Mouse (Mus musculus) retina, postnatal 7 days (tissue): ENCODE results near the gene Ctnna3.
"Not testable (repeated sequence)": the region's sequence is repeated elsewhere in the genome, so short reads cannot be mapped to it uniquely, and the experiment has no call there.

Experiments used
- DNase-seq: peaks from one replicate; pipeline ENCODE4 v3.0.0-alpha.2; 2012; ENCODE audit warnings: low read depth, low spot score

Gene Ctnna3

DNA sequence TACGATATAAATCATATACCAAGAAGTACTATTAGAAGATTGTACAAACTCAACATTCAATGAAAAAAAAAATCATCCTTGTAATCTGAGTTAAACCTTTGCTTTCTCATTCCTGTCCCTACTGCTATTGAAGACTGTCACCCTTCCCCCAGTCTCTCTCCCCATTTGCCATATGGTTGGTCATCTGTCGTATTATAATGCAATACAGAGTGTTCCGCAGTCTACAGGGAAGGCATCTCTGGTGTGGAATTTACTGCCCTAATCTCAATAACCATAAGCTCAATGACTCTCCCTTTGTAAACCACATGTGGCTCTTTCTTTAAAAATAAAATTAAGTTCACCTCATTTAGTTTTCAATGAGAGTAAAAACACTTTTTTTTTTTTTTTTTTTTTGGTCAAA, 1113.7 kb downstream of the Ctnna3 start:
- no peak for DNase-seq

DNA sequence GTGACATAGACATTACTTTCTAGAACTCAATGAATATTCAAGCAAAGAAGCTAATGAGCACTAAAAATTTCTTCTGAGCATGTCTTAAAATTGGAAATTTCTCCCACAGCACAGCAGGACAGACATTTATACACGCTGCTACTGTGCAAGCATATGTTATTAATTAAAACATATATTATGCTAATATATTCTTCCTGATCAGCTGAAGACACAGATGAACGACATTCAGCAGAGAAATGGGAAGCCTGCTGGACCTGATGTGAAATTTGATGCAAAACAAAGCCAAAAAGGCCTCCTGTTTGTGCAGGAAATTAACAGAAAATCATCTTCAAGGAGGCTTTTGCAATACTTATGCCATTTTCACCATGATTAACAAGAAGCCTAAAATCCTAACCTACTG, 1114.5 kb downstream of the Ctnna3 start:
- DNase-seq, result no peak

DNA sequence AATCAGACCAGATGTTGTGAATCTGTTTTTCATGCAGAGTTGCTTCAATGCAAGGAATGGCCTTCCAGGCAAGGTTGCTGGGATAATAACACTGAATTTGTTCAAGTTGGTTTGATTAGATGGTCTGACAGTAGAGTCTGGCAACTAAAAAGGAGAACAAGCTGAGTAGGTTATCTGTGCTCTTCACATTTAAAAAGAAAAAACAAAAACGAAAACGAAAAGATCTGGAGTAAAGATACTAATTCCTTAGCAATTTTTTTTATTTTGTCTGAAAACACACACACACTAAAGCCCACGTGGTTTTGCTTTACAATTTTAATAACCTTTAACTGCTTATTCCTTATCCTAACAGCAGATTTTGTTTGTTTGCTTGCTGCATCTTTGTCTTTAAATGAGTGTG, 1141.4 kb downstream of the Ctnna3 start:
- DNase-seq, result no peak

DNA sequence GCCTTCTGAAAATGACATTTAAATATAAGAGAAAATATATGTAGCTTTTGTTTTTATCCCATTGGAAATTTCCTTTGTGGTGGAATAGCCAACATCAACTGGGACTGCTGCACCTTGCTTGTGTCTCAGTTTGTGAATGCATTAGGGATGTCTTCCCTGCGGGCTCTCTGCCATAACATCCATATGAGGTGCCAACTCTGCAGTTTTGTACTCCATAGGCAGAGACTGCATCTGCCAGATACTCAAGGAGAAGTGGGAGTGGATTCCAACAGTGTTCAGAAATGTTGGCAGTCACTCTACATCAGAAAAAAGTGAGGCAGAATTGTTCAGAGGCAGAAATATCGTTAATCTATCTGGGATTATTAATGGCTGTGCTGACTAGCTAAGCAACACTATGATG, 1158.2 kb downstream of the Ctnna3 start:
- no peak for DNase-seq

DNA sequence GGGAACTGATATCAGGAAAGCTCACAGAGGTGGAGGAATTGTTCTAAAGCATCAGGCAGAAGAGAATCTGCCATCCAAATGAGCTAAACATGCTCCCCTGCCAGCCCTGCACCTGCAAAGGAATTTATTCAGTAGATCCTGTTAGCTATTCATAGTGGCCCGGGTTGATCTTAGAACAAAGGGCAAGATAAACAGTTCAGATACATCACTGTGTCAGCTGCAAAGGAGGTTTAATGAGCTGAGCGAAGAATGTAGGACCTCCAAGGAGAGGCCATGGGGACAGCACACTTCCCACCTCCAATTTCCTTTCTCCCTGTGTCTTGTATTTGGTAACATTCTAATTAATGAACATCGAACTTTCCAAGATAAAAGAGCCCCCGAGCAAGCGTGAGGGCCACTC, 1206.9 kb downstream of the Ctnna3 start:
- DNase-seq, result no peak

DNA sequence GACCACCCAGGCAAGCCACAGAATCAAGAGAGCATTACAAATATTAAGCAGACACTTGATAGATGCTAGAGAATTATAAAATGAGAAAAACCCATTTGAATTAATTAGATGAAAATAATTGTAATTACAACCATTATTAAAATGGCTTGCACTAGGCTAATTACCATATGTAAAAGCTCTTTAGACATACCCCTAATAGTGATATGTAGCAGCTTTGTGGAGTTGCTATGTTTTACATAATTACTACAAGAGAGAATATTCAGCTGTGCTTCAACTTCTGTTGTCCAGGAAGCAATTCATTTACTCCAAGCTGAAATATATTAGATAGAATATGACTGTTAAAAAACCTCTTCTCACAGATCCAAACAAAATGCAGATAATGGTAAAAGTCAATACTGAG, 1209.2 kb downstream of the Ctnna3 start:
- DNase-seq, result no peak

DNA sequence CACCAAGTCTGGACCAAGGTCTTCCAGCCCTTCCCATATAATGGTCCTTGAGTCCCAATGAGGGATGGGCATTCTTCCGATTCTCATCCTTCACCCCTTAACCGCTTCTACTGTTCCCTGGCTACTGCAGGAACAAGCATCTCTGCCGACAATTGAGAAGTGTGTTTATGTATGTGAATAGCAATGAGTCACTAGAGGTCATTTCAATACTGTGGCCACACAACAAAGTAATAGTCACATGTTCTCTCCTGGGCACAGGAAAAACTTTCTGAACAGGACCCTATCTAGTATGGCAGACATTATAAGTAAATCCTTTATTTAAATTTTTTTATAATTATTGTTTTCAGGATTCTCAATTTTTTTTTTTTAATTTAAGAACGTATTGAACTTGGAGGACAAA, 1211.2 kb downstream of the Ctnna3 start:
- no peak for DNase-seq

DNA sequence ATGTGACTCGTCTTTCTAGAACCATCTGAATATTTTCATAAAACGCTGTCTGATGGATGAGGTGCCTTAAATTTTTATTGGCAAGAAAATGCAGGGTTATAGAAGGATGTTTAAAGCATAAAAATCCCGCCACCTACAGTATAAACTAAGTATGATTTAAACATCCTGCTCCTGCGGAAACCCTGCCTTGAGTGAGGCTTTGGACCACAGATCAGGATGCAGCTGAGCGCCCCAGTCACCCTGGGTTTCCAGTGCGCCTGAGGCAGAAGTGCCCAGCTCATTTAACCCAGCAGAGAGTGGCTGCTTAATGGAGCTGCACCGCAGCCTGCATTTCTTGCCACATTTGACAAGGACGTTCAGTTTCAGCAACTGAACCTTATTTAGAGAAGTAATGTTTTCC, 1211.7 kb downstream of the Ctnna3 start:
- DNase-seq, result no peak

DNA sequence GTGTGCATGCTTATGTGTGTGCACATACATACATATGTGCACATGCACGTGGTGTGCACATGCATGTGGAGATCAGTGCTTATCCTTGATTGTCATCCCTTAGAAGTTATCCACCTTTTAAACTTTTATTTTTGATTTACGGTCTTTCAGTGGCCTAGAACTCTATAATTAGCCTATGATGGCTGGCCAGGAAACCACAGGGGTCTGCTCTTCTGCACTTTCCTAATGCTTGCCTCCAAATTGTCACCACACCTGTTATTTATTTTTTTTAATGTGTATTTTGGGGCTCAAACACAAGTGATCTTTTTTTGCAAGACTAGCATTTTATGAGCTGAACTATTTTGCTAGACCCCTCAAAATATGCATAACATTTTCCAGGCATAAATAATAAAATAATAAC, 1214.1 kb downstream of the Ctnna3 start:
- DNase-seq, result no peak

DNA sequence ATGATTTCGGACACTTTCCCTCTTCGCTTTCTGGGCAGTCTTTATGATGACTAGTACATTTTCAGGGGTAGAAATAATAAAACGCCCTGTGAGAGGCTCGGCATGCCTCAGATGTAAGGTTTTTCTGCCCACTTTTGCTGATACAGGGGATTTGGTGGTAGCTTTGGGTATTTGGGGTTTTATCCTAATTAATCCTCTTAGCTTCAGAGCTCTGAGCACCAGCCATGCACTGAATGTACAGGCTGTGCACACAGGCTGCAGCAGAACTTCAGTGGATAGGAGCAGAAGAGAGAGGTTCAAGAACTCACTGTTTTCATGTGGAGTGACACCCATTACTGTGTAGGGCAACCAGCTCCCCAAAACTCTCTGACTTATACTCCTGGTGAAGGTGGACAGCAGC, 1231.3 kb downstream of the Ctnna3 start:
- peak; percentile 34 for DNase-seq

DNA sequence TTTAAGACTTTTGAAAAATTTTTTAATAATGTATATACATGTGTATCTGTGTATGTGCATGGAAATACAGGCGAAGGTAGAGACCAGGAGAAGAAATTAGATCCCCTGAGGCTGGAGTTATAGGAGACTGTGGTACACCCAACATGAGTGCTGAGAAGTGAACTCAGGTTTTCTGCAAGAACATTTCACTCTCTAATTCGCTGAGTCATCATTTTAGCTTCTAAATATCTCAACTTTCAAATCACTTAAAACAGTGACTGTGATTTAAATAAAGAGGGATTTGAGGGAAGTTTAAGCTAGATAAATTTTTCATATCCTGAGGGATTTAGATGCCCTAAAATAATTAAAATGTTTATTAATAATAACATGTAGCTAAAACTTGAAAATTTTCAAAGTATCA, 1241.6 kb downstream of the Ctnna3 start:
- no peak for DNase-seq

DNA sequence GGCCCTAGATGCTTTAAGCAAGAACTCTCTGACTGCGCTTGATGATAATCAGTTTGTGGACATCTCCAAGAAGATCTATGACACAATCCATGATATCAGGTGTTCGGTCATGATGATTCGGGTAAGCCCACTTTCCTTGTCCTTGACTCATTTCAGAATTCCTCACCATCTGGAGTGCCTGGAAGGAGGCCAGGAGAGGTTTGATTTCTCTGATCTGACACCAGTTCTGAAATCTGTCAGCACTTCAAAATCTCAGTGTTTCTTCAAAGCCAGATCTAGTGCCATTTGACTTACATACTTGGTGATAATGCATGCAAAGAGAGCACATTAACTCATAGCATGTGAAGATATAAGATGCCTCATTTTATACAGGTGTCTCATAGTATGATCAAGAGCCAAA, 1245.9 kb downstream of the Ctnna3 start:
- DNase-seq, result no peak

DNA sequence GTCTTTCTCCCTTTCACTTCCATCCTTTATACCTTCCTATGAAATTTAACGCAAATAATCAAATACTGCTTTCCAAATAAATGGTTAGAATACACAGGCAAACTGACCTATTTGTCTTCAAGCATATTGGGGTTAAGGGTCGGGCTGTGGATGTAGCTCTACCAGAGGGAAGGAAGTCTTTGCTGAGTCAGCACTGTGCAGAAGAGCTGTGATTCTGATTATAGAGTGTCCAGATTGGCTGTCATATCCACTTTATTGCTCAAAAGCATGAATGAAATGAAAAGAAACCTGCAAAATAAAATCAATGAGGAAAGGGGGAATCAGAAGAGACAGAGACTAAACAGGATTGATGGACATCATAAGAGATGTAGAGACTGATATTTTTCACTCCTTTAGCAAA, 1280.1 kb downstream of the Ctnna3 start:
- no peak for DNase-seq

DNA sequence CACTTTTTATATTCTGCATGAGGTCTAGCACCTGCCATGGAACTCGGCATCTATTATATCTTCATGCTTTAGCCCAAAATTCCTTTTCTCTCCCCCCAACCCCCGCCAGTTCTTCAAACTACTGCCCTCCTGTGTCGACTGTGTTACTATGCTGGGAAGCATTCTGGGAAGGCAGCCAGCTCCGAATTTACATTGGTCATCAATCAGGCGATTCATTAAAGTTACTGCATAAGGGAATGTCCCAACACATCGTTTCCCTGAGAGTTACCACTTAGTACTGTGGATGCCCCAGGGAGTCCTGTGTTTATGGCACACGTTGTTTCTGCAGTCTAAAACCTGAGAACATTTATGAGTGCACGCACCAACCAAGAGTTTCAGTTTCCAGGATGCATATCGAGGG, 1288.1 kb downstream of the Ctnna3 start:
- no peak for DNase-seq

DNA sequence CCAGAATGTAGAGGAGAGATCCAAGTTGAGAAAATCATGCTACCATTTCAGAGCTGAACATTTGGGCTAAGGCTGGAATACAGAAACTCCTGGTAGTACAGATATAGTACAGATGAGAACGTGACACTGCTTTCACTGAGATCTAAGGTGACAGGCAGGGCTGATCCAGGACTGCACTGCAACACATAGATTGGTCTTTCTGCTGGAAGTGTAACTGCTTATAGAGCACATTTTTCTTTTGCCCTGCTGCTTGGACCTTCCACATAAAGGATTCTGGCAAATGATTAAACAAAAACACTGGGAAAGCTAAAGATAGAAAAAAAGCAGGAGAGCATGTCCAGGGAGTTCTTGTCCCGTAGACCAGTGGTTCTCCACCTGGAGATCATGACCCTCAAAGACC, 1305.8 kb downstream of the Ctnna3 start:
- no peak for DNase-seq

DNA sequence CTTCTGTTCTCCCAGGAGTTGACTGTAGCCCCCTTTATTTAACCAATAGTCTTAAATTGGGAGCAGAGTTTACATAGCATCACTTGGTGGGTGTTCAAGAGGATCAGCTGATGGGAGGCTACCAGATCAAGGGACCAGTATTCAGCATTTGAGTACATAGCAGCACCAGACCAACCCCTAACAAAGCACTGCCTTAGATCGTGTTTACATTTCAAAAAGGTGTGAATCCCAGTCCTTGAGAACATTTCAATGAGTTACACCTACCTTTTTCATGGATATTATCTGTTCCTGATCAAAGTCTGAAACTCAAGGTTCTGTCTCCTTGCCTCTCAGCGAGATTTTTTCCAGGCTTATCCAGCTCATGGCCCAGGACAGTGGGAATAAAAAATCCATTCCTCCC, 1306.7 kb downstream of the Ctnna3 start:
- no peak for DNase-seq

DNA sequence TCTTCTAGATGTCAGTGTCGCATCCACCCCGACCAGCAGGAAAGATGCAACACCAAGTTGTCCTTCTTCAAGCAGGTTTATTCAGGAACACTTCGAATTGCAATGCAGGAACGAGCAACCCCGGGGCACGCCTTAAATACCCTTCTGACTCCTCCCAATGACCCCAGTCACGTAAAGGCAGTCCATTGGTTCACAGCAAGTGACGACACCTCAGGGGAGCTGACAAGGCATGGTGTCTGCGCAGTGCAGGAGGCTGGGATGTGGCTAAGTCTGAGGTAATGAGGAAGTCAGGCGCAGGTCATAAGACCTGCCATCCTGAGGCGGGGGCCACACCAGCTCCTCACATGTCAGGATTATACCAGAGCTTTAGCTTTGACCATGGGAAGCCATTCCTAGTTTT, 1311.8 kb downstream of the Ctnna3 start:
- DNase-seq, result not testable (repeated sequence)

DNA sequence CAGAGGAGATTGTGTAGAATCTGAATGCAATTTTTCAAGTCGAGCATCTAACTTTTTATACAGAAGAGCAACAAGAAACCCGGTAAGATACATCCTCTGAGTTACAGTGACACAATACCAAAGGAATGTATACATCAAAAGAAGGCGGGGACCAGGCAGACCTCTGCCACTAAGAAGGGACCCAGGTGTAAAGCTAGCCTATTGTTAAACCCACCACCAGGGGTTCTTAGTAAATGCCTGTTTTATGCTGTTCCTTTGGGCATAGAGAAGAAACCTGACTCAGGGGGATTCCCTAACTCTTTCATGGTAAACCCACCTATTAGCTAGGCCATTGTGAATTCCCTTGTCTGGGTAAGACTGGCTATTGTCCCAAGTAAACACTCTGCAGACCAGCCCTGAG, 1314.2 kb downstream of the Ctnna3 start:
- not testable (repeated sequence) for DNase-seq

DNA sequence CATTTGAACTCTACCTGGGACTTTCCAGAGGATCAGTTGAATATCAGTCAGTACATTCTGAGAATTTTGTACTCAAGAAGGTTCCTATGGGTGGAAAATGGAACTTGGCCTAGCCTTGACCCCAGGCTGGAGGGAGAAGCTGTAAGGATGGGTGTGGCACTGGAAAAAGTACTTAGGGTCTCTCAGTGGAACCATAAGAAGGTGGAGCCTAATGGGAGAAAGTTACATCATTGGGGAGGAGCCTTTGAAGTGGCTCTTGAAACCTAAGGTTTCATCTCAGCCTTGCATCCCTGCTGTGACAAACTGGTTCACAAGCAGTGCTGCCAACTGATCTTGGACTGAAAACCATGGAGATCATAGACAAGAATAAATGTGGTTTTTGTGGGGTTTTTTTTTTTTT, 1318.8 kb downstream of the Ctnna3 start:
- DNase-seq, result no peak

DNA sequence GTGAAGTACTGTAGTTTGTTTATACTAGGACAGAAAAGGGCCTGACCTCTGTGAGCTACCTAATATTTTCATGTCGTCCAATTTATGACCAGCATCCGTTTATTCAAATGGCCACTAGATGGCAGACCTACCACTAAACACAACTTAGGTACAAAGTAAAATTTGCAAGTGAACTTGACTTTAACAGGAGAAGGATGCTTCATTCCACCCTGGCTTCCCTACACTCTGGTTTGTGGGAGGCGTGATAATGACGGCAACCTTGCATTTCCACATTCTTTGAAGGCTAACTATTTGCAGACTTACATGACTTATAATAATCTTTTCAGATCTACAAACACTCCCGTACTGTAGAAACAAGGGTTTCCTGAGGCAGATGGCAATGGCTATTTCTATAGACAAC, 1320.9 kb downstream of the Ctnna3 start:
- DNase-seq, result peak; percentile 19

DNA sequence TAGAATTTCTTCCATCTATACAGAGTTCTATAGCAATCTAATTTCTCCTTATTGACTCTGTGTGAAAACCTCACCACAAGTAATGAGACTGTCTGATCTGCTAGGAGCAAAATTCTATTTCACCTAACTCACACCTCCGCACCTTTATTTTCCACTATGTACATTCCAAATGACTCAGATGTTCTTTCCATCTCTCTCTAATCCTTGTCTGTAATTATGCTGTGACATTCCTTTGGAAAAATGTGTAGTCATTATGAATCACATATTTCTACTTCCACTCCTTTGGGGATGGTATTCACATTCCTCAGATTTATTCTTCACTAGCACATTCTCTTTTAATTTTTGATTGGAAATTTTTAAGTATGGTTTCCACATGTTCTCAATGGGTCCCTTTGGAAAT, 1406.4 kb downstream of the Ctnna3 start:
- DNase-seq, result no peak

DNA sequence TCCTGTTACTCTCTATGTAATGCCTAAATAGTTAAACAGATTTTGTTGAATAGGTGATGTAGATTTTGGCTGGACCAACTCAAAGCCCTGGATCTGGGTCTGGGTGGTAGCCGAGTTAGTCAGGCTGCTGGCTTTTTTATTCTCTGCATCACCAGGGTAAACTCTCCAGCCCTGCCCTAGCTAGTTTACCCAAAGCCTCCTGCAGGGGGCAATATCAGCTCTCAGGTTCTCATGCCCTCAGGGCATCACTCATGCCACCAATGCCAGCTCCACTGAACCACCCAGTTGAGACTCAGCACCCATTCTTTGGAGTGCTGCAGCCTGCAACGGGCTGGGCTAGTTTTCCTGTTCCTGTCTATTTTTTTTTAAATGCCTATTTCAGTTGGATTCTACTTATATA, 1431.5 kb downstream of the Ctnna3 start:
- no peak for DNase-seq

DNA sequence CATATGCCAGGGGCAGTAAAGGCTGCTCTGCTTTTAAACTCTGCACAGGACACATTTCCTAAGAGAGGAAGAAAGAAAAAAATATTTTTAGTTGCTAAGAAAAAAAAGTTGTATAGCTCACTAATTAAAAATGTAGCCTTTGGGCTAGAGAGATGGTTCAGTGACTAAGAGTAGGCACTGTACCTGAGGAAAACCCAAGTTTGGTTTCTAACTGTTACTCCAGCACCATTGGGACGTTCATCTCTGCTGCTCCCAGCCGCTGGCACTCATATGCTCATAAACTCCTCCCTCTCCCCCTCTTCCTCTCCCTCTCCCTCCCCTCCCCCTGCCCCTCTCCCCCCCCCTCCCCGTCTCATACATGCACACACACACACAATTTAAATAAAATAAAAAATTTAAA, 1441.0 kb downstream of the Ctnna3 start:
- DNase-seq, result no peak

DNA sequence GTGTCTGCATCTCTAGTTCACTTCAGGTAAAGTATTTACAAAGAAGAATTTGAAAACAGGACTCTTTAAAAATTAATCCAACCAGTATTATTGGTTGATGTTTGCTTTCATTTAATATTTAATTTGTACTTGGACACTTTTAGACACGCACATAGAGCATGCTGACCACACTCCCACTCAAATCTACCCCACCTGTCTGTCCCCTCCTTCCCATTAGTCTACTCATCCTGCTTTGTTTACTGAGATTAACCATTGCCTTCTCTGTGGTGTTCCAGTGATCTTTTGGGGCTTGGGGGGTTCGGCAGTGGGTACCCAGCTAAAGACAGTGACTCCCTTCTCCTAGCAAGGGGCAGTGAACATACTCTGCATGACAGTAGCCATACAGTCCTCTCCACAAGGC, 1446.6 kb downstream of the Ctnna3 start:
- DNase-seq, result no peak

DNA sequence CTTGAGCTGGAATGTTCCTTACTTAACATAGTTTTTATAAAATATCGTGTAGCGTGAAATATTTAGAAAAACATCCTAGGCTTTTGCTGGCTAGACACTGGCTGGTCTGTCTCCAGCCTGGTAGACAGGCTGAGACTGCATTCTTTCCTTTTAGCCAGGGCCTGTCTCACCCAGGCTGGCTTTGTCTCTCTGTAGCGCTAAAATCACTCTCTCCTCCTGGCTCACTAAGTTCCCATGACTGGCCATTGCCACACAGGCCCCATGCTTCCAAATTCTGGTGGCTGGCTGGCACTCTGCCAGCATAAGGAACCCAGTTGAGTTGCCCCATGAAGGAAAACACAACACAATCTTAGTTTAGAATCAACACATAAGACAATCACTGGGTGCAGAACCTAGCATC, 1450.0 kb downstream of the Ctnna3 start:
- DNase-seq, result no peak
